Mouse (Mus musculus): ENCODE data around the gene Snupn.

DNA sequence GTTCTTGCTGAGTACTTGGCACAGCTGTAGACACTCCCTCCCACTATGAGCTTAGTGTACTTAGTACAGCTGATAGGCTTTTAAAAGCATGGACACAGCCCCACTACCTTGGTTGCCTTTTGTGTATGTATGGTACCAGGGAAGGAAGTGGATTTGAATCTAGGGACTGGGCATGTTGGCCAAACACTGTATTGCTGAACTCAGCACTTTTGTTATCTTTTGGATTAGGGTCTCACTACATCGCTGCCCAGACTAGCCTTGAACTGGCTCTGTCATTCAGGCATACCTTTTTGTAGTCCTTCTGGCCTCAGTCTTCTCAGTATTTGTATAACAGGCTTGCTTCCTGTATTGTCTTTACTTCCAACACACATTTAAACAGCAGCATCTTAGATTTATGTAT lies 20.1 kb upstream of the Snupn start:
- no peak for TF ChIP-seq CTCF (conservative IDR thresholded peaks at IDR 0.05; ENCODE audit: low read length)
- TF ChIP-seq NANOG (IDR thresholded peaks at IDR 0.05; ENCODE audit: borderline replicate concordance, low read length) = no peak
